Mouse (Mus musculus) CH12.LX (cell line): Measurements from ENCODE around the gene Arhgef25.

Experiments used
- CHD1 ChIP-seq: IDR thresholded peaks from 2 replicates; pipeline ENCODE4 v1.6.1; 2012; ENCODE audit warnings: low read depth, low read length, improper control_type of control experiment, inconsistent platforms
- MXI1 ChIP-seq: IDR thresholded peaks from 2 replicates; pipeline ENCODE4 v1.6.1; 2011; ENCODE audit warnings: mild to moderate bottlenecking, low read depth, low read length, improper control_type of control experiment
- SIN3A ChIP-seq: IDR thresholded peaks from 2 replicates; pipeline ENCODE4 v1.6.1; 2012; ENCODE audit warnings: low read length, improper control_type of control experiment, inconsistent platforms

- TF ChIP-seq CHD1 (no peak), MXI1 (no peak), SIN3A (no peak)
These were observed 9.8 kb downstream of the Arhgef25 start, which contains the start of gene Slc26a10 for GRCm38 (mm10) chr10:127179871-127180694.
